Mouse (Mus musculus) myocyte (in vitro differentiated cells): ENCODE data around the gene Rhebl1. TPM values are rescaled to one million over a fixed set of nuclear protein-coding genes. Genes with fewer than 3 reads are reported as not detected.

ENCODE experiments used
- H3K27me3 ChIP-seq: one replicate; pipeline ENCODE4 v1.6.1; 2011; ENCODE audit not compliant: control insufficient read depth, insufficient read depth, insufficient read length
- H3K36me3 ChIP-seq: one replicate; pipeline ENCODE4 v1.6.1; 2011; ENCODE audit not compliant: control insufficient read depth, insufficient read depth
- H3K4me2 ChIP-seq: one replicate; pipeline ENCODE4 v1.6.1; 2011; ENCODE audit warnings: low read depth, control low read depth
- H3K4me3 ChIP-seq: one replicate; pipeline ENCODE4 v1.5.1; 2011; ENCODE audit warnings: mild to moderate bottlenecking, control low read depth, moderate library complexity
- H3K79me2 ChIP-seq: one replicate; pipeline ENCODE4 v1.6.1; 2011; ENCODE audit not compliant: control insufficient read depth, insufficient read depth
- H3ac ChIP-seq: one replicate; pipeline ENCODE4 v1.6.1; 2011; ENCODE audit not compliant: control insufficient read depth, insufficient read length
- CEBPB ChIP-seq: IDR thresholded peaks from 2 replicates; pipeline ENCODE4 v1.6.1; 2011; ENCODE audit warnings: mild to moderate bottlenecking, moderate library complexity; ENCODE audit not compliant: poor library complexity, insufficient read depth, severe bottlenecking
- E2F4 ChIP-seq: IDR thresholded peaks from one replicate; pipeline ENCODE4 v1.6.1; 2011; ENCODE audit warnings: mild to moderate bottlenecking, control low read depth, moderate library complexity; ENCODE audit not compliant: insufficient read depth
- MAX ChIP-seq: IDR thresholded peaks from one replicate; pipeline ENCODE4 v1.6.1; 2011; ENCODE audit warnings: low read depth, mild to moderate bottlenecking, control low read depth
- MYOD1 ChIP-seq, 3 experiments: IDR thresholded peaks; one replicate each; pipeline ENCODE4 v1.6.1; 2011; ENCODE audit warnings: control low read depth in 2 of 3, low read depth in 2 of 3, mild to moderate bottlenecking in 2 of 3, moderate library complexity in 1 of 3; ENCODE audit not compliant: insufficient read length in 2 of 3, control insufficient read depth in 1 of 3
- MYOG ChIP-seq, 3 experiments: IDR thresholded peaks; one replicate each; pipeline ENCODE4 v1.6.1; 2011; ENCODE audit warnings: control low read depth in 2 of 3, low read depth in 2 of 3, mild to moderate bottlenecking in 2 of 3; ENCODE audit not compliant: insufficient read length in 2 of 3, control insufficient read depth in 1 of 3, insufficient read depth in 1 of 3
- POLR2A ChIP-seq: IDR thresholded peaks from one replicate; pipeline ENCODE4 v1.6.1; 2011; ENCODE audit warnings: low read depth, mild to moderate bottlenecking, control low read depth, moderate library complexity; ENCODE audit not compliant: insufficient read length
- POLR2AphosphoS2 ChIP-seq: IDR thresholded peaks from one replicate; pipeline ENCODE4 v1.6.1; 2011; ENCODE audit warnings: low read depth, control low read depth; ENCODE audit not compliant: insufficient read length
- REST ChIP-seq: IDR thresholded peaks from one replicate; pipeline ENCODE4 v1.6.1; 2011; ENCODE audit warnings: mild to moderate bottlenecking, control low read depth, moderate library complexity; ENCODE audit not compliant: insufficient read depth, insufficient read length
- SRF ChIP-seq: IDR thresholded peaks from one replicate; pipeline ENCODE4 v1.6.1; 2011; ENCODE audit warnings: low read depth; ENCODE audit not compliant: control insufficient read depth, insufficient read length
- TCF12 ChIP-seq: IDR thresholded peaks from one replicate; pipeline ENCODE4 v1.6.1; 2011; ENCODE audit warnings: mild to moderate bottlenecking, control low read depth; ENCODE audit not compliant: poor library complexity, insufficient read depth, severe bottlenecking
- TCF3 ChIP-seq: IDR thresholded peaks from one replicate; pipeline ENCODE4 v1.6.1; 2011; ENCODE audit warnings: low read depth, control low read depth; ENCODE audit not compliant: insufficient read length
- USF1 ChIP-seq: IDR thresholded peaks from one replicate; pipeline ENCODE4 v1.6.1; 2011; ENCODE audit warnings: low read depth, mild to moderate bottlenecking, control low read depth, moderate library complexity
- polyA plus RNA-seq: library from polyadenylated mRNA; unstranded; fragments of >200 nt; fragmentation: generic; extraction: Trizol; gene quantifications from one replicate; pipeline ENCODE4 v1.2.1, GENCODE M21; 2012; ENCODE audit warnings: missing spikeins

Rhebl1 gene
- polyA plus RNA-seq, 1 experiment, result 7.6 TPM

DNA sequence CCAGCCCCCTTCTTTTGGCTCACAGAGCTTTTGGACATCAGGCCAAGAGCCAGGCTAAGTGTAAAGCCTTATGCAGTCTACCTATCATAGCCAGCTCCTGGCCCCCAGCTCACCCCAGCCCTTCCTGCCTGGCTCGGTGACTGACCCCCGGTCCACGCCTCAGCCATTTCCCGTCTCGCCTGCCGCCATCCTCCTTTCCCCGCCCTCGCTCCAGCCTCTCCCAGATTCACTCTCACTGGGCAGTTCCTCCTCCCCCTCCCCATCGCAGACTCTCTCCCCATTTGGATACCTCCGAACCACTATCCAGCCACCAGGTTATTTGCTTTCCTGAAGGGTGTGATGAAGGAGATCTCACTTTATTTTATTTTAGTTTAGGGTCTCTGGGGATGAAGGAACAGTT lies 3.2 kb upstream of the Rhebl1 start:
- no peak overlapping the region for H3ac ChIP-seq
- TF ChIP-seq SRF (no peak), REST (no peak), CEBPB (no peak), POLR2AphosphoS2 (no peak), MYOD1 (IDR thresholded peaks at IDR 0.05; ENCODE audit: control insufficient read depth in 1 of 3, insufficient read length in 2 of 3, low read depth in 2 of 3) (no peak), TCF12 (no peak), E2F4 (no peak), POLR2A (no peak), USF1 (no peak), TCF3 (no peak), MYOG (IDR thresholded peaks at IDR 0.05; ENCODE audit: control insufficient read depth in 1 of 3, insufficient read depth in 1 of 3, insufficient read length in 2 of 3, low read depth in 2 of 3) (no peak), MAX (no peak)
- no peaks in the 10 kb centered on the region for H3K79me2 ChIP-seq
- H3K27me3 ChIP-seq, result peaks cover 40% of the 10 kb centered on the region
- H3K4me3 ChIP-seq, result no peak overlapping the region
- H3K4me2 ChIP-seq, result peak overlapping the region; percentile 50
- H3K36me3 ChIP-seq, result no peaks in the 10 kb centered on the region

DNA sequence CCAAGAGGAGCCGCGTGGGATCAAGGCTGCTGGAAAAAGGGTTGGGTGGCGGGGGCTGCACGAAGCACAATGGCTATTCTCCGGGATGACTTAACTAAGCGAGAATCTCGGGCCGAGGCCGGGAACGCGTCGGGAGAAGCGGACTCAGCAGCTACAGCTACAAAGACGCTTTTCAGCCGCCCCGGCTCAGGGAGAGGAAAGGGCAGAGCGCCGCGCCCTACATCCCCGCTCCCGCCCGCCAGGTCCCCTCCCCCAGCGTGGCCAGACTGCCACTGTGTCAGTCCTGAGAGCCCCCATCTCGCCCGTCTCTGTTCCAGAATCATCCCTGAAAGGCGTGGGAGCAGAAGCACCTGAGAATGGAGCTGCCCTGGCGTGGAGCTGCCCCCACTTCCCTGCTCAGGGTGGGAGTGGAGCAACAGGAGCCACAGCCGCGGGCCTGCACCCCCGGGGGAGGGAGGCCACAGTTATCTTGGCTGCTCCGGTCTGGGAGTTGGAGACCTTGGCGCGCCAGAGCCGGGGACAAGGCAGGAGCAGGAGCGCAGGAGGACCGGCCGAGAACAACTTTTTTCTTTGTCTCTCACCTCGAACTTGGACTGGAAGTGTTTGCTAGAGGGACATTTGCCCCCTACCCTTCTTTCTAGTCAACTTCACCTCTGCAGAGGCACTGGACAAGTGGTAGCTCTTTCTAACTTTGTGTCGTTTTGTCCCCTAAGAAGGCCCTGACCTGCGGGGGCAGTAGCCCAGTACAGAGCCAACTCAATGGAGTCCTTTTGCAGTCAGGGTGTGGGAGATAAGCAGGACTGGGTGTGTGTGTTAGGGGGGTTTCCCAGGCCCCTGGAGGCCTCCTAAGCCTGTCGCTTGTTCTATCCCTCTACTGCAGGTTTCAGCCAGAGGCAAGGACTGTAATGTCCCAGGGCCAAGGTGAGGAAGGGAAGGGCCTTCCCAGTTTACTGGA lies 1.6 kb upstream of the Rhebl1 start:
- peaks cover 40% of the 10 kb centered on the region for H3K27me3 ChIP-seq
- no peak overlapping the region for H3K4me2 ChIP-seq
- no peaks in the 10 kb centered on the region for H3K79me2 ChIP-seq
- no peak overlapping the region for H3ac ChIP-seq
- no peak for TF ChIP-seq POLR2A
- no peak for TF ChIP-seq REST
- TF ChIP-seq USF1, result no peak
- TF ChIP-seq POLR2AphosphoS2, result no peak
- TF ChIP-seq MAX, result no peak
- no peak for TF ChIP-seq E2F4
- no peaks in the 10 kb centered on the region for H3K36me3 ChIP-seq
- H3K4me3 ChIP-seq, result no peak overlapping the region

DNA sequence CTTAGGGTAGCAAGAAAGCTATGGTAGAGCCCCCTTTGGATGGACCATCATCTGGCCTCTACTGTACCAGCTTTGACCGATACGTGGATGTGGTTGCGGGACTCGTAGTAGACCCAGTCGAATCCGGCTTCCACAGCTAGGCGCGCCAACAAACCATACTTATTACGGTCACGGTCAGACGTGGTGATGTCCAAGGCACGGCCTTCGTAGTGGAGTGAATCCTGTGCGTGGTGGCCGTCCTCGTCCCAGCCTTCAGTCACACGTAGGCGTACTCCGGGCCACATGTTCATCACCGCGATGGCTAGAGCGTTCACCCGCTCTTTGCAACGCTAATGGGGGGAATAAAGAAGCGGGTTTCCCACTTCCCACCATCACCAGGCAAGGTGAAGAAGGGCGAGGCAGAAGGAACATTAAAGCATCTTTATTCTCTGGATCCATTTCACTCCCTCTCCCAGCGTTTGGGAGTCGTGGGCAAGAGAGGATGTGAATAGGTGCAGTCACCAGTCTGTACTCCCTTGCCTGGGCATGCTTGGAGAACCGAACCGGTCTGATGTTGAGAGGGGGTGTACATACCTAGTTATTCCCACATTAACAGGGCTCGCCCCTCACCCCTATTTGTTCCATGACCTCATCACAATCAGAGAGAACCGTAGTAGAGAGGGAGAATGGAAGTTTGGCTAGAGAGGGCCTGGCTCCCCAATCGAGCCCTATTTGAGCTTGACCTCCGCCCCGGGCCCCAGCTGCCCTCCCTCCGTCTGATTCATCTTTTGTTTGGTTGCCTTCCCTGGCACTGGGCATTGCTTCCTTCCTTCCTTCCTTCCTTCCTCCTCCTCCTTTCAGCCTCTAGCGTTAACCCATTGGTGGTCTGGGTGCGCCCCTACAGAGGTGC lies 650 bp upstream of the Rhebl1 start:
- H3K27me3 ChIP-seq, result peaks cover 40% of the 10 kb centered on the region

DNA sequence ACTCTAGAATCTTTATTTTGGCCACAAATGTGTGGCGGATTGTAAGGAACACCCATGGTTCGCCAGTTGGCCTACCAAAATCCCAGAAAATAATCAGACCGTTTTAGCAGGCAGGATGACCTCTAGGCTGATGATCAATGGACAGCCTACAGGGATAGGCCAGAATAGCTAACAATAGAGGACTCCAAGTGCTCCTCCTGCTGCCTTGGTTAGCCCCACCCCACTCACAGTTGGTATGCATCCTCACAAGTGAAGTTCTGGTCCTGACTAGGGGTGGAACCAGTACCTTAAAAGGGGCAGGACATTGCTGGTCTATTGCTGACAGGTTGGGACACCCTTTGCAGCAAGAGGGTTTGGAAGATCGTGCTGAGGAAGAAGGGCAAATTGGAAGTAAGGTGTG lies 1.3 kb downstream of the Rhebl1 start:
- H3K27me3 ChIP-seq, result peaks cover 37% of the 10 kb centered on the region
- H3K36me3 ChIP-seq, result no peaks in the 10 kb centered on the region
- TF ChIP-seq POLR2A (no peak), MYOG (IDR thresholded peaks at IDR 0.05; ENCODE audit: control insufficient read depth in 1 of 3, insufficient read depth in 1 of 3, insufficient read length in 2 of 3, low read depth in 2 of 3) (no peak), SRF (no peak), POLR2AphosphoS2 (no peak), TCF3 (no peak), TCF12 (no peak), E2F4 (no peak), MYOD1 (IDR thresholded peaks at IDR 0.05; ENCODE audit: control insufficient read depth in 1 of 3, insufficient read length in 2 of 3, low read depth in 2 of 3) (no peak), MAX (no peak), USF1 (no peak), REST (no peak), CEBPB (no peak)
- no peak overlapping the region for H3K4me3 ChIP-seq
- no peak overlapping the region for H3ac ChIP-seq
- H3K4me2 ChIP-seq, result no peak overlapping the region
- H3K79me2 ChIP-seq, result no peaks in the 10 kb centered on the region

More for the DNA sequence above, 650 bp upstream of the Rhebl1 start:
- H3ac ChIP-seq, result no peak overlapping the region
- no peak overlapping the region for H3K4me2 ChIP-seq
- no peak overlapping the region for H3K4me3 ChIP-seq
- H3K36me3 ChIP-seq, result no peaks in the 10 kb centered on the region
- no peak for TF ChIP-seq SRF
- TF ChIP-seq MAX, result no peak
- TF ChIP-seq TCF3, result no peak
- no peak for TF ChIP-seq CEBPB
- no peak for TF ChIP-seq MYOD1 (IDR thresholded peaks at IDR 0.05; ENCODE audit: control insufficient read depth in 1 of 3, insufficient read length in 2 of 3, low read depth in 2 of 3)
- no peaks in the 10 kb centered on the region for H3K79me2 ChIP-seq
